Mouse (Mus musculus) gastrocnemius, adult 18-20 months (tissue): ENCODE data around the gene Thumpd1. TPM values are rescaled to one million over a fixed set of nuclear protein-coding genes. Genes with fewer than 3 reads are reported as not detected.

ENCODE experiments used
- DNase-seq: peaks from one replicate; pipeline ENCODE4 v3.0.0; 2021; ENCODE audit warnings: low spot score
- total RNA-seq, 2 experiments: library from RNA; stranded (reverse); gene quantifications; 2 replicates each; pipeline ENCODE4 v1.2.3; 2021

The Thumpd1 gene
- total RNA-seq, 2 experiments from 2014 or later: 16.7 to 16.8 TPM

GRCm38 (mm10) chr7:119673465-119673864 lies 47.1 kb downstream of the Thumpd1 start:
- DNase-seq: peak; percentile 15

- DNase-seq: no peak
These were observed 49.7 kb downstream of the Thumpd1 start for GRCm38 (mm10) chr7:119670925-119671324.

GRCm38 (mm10) chr7:119670395-119670794 lies 50.2 kb downstream of the Thumpd1 start:
- DNase-seq: no peak

GRCm38 (mm10) chr7:119667893-119668292 lies 52.7 kb downstream of the Thumpd1 start:
- DNase-seq: no peak

Other genes with a start within 250 kb of the Thumpd1 start
- not detected for gene Umod, start 241.5 kb downstream of the Thumpd1 start, total RNA-seq
- 1 to 10 TPM in 1 of 2 experiments, under 1 TPM in 1; 0.50 to 1.2 TPM for gene Acsm5, start 201.3 kb downstream of the Thumpd1 start, total RNA-seq
- not detected for gene Pdilt, start 197.3 kb downstream of the Thumpd1 start, total RNA-seq
- under 1 TPM in 1 of 2 experiments, not detected in 1; 0.48 TPM for gene Acsm2, start 166.5 kb downstream of the Thumpd1 start, total RNA-seq
- gene Acsm1, start 113.8 kb downstream of the Thumpd1 start, total RNA-seq: 1 to 10 TPM in 1 of 2 experiments, under 1 TPM in 1; 0.25 to 1.4 TPM
- not detected for gene Acsm4, start 30.8 kb downstream of the Thumpd1 start, total RNA-seq
- under 1 TPM; 0.46 to 0.59 TPM for gene Acsm3, start 40.1 kb upstream of the Thumpd1 start, total RNA-seq
- gene Rexo5, start 73.2 kb upstream of the Thumpd1 start, total RNA-seq: under 1 TPM; 0.12 to 0.41 TPM
- gene Eri2, start 73.3 kb upstream of the Thumpd1 start, total RNA-seq: under 1 TPM; 0.66 to 0.96 TPM
- 10 to 100 TPM; 11.3 to 12.5 TPM for gene Lyrm1, start 175.1 kb upstream of the Thumpd1 start, total RNA-seq
- 10 to 100 TPM; 20.3 to 21.1 TPM for gene Dcun1d3, start 175.5 kb upstream of the Thumpd1 start, total RNA-seq